Mouse (Mus musculus) hematopoietic stem cell, adult 5-6 weeks (primary cell): Measurements from ENCODE around the gene Iffo1. TPM values are rescaled to one million over a fixed set of nuclear protein-coding genes. Genes with fewer than 3 reads are reported as not detected.
"Not testable (repeated sequence)": the region's sequence is repeated elsewhere in the genome, so short reads cannot be mapped to it uniquely, and the experiment has no call there.

Source experiments
- ATAC-seq, 2 experiments: fragments of 125-278 bp in 1 of 2; replicated peaks in 1 of 2; 2 replicates each; pipeline ENCODE4 v1.8.0; 2016 to 2017; ENCODE audit warnings: inconsistent platforms in 2 of 2, mild to moderate bottlenecking in 2 of 2, moderate number of reproducible peaks in 2 of 2, low read depth in 1 of 2, moderate TSS enrichment in 1 of 2; ENCODE audit not compliant: low FRiP score in 2 of 2, poor library complexity in 2 of 2, severe bottlenecking in 2 of 2, insufficient read depth in 1 of 2, low TSS enrichment in 1 of 2
- total RNA-seq: library from RNA; stranded (forward); fragments of 172-1452, 232-1000 nt; gene quantifications from 2 replicates; pipeline ENCODE4 v1.2.3, GENCODE M21; 2017

Iffo1 gene
- total RNA-seq, 1 experiment from 2014 or later, result 13.3 TPM

DNA sequence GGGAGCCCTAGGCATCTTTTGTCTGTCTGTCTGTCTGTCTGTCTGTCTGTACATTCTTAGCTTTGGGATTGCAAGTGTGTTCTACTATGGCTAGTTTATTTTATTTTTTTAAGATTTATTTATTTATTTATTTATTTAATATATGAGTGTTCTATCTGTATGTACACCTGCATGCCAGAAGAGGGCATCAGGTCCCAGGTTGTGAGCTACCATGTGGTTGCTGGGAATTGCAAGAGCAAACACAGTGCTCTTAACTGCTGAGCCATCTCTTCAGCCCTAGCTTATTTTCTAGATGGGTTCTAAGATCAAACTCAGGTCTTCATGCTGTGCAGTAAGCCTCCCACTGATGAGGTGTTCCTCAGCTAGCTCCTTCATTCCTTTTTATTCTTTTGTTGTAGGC, 9.5 kb downstream of the Iffo1 start:
- 0 out of 4 replicates have a peak, but pooled peaks of 1 of the 2 experiments have one; percentile 17 for ATAC-seq

DNA sequence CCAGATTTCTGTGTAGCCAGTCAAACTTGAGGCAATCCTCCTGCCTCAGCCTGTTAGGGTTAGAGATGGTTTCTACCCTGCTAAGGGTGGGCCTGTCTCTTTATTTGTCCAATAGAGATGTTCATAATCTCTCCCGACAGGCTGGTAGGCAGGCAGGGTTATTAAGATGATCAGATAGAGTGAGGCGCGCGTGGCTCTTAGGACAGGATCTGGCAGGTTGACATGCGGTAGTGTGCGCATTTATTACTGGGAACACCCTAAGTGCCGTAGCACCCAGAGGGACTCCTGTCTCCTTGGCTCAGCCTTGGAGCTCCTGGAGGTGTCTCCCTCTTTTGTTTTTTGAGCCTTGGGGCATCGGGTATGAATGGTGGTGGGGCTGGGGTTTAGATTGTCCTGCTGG, 10.2 kb downstream of the Iffo1 start:
- ATAC-seq, result no peak

DNA sequence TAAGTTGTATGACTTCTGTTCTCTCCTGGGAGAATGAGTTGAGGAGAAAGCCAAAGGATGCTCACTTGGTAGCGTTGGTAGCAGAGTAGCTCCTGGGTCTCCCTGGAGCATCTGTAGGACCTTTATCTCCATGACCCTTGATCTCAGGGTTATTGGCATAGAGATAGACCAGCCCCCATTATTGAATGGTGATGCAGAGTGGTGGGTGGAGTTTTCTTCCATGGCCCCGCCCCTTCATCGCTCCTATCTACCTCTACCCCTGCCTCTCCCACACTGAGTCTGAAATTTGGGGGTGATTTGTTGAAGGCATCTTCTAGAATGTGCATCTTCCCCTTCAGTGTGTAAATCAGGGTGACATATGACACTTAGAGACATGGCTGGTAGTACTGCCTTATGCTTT, 11.4 kb downstream of the Iffo1 start:
- ATAC-seq, result no peak

DNA sequence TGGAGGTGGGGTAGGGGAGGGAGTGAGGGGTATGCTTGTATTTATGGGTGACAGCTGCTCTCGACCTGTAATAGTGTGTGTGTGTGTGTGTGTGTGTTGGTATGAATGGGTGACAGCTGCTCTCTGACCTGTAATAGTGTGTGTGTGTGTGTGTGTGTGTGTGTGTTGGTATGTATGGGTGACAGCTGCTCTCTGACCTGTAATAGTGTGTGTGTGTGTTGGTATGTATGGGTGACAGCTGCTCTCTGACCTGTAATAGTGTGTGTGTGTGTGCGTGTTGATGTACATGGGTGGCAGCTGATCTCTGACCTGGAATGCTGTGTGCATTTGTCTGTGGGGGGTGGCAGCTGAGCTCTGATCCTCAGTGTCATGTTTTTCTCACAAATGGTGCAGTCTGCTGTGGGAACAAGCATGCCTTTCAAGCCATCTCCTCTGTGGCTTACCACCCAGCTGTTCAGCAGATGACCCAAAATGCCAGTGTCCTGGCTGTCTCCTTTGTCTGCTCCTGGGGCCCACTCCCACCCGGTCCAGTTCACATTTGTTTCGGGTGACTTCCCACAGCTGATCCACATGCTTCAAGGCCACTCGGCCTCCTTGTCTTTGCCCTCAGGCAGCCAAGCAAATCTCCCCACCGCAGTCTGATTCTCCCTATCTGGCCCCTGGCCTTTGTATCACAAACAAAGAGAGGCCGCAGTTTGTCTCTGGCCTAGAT, 12.0 kb downstream of the Iffo1 start:
- no peak for ATAC-seq

DNA sequence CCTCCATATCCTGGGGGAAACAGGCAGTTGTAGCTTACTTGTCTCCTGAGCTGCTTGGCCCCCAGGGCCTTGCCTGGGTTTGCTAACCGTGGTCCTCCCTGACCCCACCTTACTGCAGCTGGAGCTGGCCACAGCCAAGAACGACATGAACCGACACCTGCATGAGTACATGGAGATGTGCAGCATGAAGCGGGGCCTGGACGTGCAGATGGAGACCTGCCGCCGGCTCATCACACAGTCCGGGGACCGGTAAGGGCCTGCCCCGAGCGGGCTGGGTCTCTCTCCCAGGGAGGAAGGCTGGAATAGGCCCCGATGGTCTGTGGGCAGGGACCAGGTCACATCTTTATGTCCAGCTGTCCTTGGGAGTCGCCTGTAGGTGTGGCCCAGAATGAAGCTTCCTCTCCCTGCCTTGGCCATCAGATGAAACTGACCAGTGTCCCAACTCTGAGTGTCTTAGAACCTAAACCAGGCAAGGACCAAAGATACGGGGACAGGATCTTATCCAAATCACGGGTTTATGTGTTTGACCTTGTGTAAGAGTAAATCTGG, 14.0 kb downstream of the Iffo1 start:
- no peak for ATAC-seq

DNA sequence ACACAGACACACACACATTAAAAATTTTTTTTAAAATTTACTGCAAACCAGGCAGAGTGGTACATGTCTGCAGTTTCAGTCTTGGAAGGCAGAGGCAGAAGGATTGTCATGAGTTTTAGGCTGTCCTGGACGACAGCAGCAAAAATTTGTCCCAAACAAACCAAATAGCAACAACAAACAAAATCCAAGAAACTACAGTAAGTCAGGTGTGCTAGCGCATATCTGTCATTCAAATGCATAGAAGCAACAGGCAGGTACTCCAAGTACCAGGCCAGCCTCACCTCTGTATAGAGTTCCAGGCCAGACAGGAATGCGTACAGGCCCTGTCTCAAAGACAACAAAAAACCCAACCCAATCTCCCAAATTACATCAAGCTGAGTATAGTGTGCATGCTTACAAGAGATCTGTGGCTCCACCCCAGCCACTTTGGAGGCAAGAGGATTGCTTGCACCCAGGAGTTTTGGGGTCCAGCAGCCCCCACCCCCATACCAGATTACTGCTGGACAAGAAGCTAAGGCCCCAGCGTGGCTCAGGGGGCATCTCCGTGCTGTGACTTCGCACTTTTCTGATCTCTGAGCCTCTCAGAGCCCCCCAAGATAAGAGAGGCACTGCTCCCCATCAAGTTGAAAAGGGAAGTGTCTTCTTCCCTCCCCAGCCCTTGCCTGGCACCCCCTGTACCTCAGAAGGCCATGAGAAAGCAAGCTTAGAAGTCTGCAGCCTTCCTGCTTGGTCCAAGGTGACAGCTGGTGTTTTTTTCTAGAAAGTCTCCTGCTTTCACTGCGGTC, 14.9 kb downstream of the Iffo1 start:
- no peak for ATAC-seq

DNA sequence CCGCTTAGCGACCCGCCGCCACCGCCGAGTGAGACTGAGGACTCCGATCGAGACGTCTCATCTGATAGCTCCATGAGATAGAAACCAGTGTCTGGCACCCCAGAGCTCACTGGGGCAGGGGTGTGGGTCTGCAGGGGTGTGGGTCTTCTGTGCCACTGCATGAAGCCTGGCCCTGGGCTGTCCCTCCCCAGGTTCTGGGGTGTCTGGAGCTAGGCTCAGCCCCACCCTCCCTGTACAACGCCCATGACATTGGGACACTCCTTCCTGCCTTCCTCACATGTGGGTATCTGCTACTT, 15.5 kb downstream of the Iffo1 start:
- no peak for ATAC-seq

DNA sequence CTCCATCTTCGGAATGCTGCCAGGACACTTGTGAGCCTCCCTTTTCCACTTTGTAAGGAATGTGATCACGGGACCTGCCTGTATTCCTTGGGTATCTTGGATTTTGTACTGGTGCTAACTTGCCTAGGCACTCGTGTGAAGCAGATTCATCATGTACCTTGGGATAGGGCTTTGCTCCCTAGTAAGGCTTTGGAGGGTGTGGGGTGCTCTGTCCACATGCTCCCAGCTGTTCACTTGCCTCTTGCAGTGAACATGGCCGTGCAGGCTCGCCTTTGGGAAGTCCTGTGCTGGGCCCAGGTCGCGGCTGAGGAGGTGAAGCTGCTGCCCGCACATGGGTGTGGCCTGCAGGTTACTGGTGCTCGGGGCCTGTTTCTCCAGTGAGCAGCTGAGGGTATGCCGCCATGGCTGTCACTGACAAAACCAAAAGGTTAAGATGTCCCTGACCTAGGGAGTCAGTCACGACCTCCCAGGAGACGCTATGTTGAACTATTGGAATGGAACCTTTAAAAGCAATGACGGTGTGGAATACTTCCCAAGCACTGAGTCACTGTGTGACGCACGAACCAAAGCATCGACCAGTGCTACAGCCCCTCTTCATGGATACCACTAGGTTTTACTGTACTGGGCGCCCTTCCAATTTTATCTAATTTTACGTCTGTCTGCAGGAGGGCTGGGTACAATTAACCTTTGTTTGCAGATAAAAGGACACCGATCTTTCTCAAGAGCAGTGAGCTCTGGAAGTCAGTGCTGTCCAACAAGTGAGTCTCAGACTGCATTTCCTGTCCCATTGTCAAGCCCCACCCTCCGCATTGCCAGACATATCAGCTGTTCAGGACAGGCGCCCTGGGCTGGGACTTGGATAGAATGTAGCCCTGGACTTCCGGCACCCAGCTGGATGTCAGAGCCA, 16.1 kb downstream of the Iffo1 start:
- ATAC-seq, result no peak

DNA sequence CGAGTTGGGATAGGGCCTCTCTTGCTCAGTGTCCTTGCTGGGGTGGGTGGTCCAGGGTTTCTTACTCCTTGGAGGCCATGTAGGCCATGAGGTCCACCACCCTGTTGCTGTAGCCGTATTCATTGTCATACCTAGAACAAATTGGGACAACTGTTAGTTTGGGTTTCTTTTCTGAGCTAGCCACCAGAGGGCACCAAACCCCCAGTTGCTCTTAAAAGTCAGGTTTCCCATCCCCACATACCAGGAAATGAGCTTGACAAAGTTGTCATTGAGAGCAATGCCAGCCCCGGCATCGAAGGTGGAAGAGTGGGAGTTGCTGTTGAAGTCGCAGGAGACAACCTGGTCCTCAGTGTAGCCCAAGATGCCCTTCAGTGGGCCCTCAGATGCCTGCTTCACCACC, 16.9 kb downstream of the Iffo1 start:
- ATAC-seq, result not testable (repeated sequence)

DNA sequence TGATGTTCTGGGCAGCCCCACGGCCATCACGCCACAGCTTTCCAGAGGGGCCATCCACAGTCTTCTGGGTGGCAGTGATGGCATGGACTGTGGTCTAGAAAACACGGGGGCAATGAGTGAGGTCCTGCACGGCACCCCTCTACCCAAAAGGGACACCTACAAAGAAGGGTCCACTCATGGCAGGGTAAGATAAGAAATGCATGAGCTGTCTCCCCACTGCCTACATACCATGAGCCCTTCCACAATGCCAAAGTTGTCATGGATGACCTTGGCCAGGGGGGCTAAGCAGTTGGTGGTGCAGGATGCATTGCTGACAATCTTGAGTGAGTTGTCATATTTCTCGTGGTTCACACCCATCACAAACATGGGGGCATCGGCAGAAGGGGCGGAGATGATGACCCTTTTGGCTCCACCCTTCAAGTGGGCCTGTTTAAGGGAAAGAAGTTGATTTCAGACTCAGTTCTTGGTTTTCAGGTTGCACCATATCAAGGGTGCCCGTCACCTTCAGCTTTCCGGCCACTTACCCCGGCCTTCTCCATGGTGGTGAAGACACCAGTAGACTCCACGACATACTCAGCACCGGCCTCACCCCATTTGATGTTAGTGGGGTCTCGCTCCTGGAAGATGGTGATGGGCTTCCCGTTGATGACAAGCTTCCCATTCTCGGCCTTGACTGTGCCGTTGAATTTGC, 17.7 kb downstream of the Iffo1 start:
- not testable (repeated sequence) for ATAC-seq

DNA sequence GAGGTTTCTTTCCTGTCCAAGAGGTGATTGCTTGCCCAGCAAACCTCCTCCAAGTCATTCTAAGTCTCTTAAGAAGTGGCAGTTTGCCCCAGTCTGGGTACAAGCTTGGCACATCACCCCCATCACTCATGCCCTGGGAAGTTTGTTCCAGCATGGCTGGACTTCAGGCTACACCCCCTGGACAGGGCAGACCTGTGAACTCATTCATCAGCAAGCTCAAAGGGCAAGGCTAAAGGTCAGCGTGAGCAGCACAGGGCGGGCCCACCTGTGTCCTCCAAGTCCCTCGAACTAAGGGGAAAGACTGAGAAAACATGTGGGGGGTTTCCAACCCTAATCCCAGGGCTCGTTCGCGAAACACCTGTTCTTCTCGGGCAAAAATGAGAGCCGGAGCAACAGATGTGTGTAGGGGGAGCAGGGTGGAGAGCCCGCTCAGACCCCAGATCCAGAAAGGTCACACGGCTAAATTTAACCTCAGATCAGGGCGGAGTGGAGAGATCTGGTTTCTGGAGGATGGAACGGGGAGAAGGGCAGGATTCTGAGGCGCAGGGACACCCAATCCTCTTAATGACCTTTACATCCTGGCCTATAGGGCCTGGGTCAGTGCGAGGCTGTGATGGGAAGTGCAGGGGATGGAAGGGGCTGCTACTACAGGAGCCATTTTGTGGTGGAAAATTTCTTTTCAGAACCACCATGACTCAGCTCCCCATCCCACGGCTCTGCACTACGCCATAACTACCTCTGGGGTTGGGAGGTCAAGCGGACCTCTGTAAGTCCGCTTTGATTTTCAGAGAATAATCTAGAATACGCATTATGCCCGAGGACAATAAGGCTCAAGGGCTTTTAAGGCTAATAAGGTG, 19.0 kb downstream of the Iffo1 start:
- ATAC-seq, result peak in 1 of 2 experiments; percentile 8; a peak in 1 of 4 replicates

DNA sequence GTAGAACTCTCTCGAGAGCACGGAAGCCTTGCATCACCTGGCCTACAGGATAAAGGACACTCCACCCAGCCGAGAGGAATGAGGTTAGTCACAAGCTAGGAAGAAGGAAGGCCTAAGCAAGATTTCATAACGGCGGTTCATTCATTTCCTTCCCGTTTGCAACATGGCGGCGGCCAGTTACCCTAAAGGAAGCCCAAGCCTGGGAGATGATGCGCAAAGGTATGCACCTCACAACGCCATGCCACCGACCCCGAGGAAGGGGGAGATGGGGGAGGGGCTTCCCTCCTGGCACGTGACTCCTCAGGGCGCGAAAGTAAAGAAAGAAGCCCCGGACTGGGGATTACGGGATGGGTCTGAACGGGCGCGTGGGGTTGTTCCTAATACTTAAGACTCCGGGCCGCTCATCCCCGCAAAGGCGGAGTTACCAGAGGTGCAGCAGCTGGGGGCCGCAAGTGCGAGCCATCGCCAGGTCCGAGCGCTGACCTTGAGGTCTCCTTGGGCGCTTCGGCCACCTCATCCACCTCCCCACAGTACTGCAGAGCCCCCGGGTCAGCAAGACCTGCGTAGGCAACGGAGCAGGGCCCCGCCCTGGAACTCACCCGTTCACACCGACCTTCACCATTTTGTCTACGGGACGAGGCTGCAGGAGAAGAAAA, 19.8 kb downstream of the Iffo1 start:
- peak; percentile 6 to 27; a peak in 2 of 4 replicates for ATAC-seq

DNA sequence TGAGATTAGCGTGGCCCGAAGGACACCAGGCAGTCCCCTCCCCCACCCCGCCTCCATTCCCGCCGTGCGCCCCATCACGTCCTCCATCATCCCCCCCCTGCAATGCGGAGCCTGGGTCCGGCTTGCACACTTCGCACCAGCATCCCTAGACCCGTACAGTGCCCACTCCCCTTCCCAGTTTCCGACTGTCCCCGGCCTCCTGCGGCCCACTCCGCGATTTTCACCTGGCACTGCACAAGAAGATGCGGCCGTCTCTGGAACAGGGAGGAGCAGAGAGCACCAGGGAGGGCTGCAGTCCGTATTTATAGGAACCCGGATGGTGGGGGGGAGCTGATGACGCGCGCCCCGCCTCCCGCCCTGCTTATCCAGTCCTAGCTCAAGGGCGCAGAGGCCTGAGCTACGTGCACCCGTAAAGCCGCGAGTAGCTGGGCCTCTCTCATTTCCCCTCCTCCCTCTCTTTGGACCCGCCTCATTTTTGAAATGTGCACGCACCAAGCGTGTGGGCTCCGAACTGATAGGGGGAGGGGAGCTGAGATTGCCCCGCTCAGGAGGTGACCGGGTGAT, 20.4 kb downstream of the Iffo1 start:
- ATAC-seq, result peak; percentile 81 to 89

DNA sequence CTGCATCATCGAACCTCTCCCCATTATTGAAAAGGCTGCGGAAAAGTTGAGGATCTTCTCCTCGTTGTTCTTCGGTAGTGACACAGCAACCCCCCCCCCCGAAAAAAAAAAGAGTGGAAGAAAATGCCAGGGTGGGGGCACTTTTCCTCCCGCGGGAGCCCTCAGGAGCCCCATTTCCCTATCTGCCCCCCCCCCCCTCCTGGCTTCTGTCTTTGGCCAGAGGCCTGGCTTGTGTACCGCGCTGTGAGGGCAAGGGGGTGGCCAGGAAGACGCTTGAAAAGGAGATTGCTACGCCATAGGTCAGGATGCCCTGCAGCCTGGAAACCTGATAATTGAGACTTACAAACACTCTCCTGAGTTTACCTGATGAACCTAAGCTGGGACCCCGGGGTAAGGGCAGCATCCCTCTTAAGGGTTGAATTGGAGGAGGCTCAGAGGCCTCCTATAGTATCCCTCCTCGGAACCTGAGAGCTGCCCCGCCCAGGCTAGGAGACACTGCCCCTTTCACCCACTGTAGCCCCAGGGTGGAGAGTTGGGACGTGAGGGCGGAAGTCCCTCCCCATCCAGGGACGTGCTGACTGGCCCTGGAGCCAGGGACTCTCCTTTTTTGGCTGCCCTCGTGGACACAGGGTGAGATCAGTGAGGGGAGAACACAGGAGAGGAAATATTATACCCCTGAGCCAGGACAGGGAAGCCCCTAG, 21.2 kb downstream of the Iffo1 start, which contains the start of gene Gapdh:
Gene Gapdh (minus strand): TSS at position 417 of the 701 bp plus-strand sequence.
- ATAC-seq, result peak; percentile 27 to 42; a peak in 2 of 4 replicates
